Mouse (Mus musculus) CD4-positive, CD25-positive, alpha-beta regulatory T cell, adult 4 months (primary cell): ENCODE measurements around the gene Pagr1a. TPM values are rescaled to one million over a fixed set of nuclear protein-coding genes. Genes with fewer than 3 reads are reported as not detected.

Experiments
- ATAC-seq: one replicate; pipeline ENCODE4 v1.8.0; 2017
- polyA plus RNA-seq, 2 experiments: library from polyadenylated mRNA; unstranded; fragments of 100-300 nt; shearing (Covaris generic); gene quantifications; one replicate each; pipeline ENCODE4 v1.2.1; 2017

Pagr1a gene
- polyA plus RNA-seq, 2 experiments from 2014 or later: 49.2 to 70.1 TPM

- peak; percentile 96 for ATAC-seq
These were observed 17.6 kb downstream of the Pagr1a start for GRCm38 (mm10) chr7:126999568-126999967.

GRCm38 (mm10) chr7:126996449-126996848 lies 20.7 kb downstream of the Pagr1a start:
- no peak for ATAC-seq

DNA sequence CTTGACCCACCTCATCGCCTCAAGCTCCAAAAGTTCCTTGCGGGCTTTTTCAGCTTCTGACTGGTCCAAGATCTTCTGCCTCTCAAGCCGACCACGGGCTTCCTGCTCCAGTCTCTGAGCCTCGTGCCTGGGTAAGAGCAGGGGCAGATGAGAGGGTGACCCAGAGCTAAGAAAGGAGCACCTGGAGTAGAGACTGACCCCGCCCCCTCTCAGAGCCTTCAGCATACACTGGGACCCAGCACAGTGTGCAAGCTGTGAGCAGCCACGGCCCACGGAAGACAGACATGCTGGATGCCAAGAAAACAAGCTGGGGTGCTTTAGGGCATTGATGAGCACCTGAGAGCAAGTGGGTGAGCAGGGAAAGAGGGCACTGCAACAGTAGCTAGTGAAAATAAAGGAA lies 28.3 kb downstream of the Pagr1a start:
- ATAC-seq: no peak

DNA sequence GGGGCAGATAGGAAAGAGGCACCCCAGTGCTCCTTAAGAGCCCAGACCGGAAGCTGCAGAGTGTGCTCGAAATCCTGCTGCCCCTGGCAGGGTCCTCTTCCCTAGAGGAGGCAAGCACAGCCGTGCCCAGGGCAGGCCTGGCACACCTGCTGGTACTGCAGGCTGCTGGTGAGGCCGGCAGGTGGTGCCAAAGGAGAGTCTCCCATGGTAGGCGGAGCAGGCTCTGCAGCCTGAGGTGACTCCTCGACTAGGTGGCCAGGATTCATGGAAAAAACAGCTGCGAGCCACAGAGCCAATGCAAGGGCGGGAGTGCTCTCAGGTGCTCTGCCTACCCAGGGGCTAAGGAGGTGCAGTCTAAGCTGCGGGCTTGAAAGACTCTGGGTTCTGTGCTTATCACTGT lies 30.8 kb downstream of the Pagr1a start:
- no peak for ATAC-seq

GRCm38 (mm10) chr7:126984667-126985444 lies 32.3 kb downstream of the Pagr1a start:
- no peak for ATAC-seq

DNA sequence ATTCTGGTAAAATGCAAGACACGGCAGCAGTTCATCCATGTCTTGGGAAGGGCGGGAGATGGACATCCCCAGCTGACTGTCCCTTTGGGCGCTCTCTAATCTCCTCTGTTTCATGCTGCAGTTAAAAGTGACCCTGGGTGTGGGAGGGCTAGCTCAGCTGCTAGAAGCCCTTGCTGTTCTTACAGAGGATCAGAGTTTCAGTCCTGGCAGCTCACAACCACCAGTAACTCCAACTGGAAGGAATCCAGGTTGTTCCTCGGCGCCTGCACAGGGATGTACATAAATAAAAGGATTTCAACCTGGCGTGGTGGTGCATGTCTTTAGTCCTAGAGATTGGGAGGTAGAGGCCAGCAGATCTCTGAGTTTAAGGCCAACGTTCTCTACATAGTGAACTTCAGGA lies 34.0 kb downstream of the Pagr1a start:
- no peak for ATAC-seq

DNA sequence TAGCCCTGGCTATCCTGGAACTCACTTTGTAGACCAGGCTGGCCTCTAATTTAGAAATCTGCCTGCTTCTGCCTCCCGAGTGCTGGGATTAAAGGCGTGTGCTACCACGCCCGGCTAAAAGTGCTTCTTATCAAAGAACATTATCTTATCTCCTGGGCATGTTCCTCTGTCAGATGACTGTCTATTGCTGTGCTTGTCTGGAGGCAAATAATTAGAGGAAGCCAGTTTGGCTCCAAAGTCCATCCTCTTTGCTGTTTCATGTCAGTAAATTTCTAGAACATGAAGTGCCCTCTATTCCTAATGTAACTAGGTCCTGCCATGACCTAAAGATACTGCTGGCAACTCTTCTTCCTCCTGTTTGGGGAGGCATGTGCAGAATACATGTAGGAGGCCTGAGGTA lies 35.1 kb downstream of the Pagr1a start:
- ATAC-seq: no peak

- no peak for ATAC-seq
These were observed 35.6 kb downstream of the Pagr1a start for GRCm38 (mm10) chr7:126981601-126982000.

- peak; percentile 27 for ATAC-seq
These were observed 38.3 kb downstream of the Pagr1a start for GRCm38 (mm10) chr7:126978841-126979240.

DNA sequence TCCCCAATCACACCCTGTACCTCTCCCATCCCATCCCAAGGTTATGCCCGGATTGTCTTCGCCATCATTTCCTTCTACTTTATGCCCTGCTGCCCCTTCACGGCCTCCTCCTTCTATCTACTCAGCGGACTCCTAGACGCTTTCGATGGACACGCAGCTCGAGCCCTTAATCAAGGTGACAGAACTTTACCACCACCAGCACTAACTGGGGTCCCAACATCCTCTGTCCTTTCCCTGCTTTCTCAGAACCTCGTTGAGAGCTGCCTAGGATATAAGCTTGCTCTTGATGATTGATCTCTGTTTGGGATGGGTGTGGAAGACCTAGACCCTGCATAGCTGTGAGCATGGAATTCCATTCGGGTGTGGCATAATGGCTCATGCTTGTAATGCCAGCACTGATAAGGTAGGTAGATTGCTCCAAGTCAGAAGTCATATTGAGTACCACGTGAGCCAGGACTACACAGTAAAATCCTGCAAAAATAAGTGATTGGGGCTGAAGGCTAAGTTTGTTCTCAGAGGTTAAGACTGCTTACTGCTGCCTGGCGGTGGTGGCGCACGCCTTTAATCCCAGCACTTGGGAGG lies 40.2 kb downstream of the Pagr1a start:
- ATAC-seq: no peak

GRCm38 (mm10) chr7:126975950-126976866 lies 40.9 kb downstream of the Pagr1a start, which contains the start of gene Cdiptos:
TSS of gene Cdiptos (minus strand) at chr7:126976098.
- peak; percentile 96 for ATAC-seq

DNA sequence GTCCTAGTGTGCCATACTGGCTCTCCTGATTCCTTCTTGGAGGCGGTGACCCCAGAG lies 41.4 kb downstream of the Pagr1a start, which contains the start of gene Cdipt:
Gene Cdipt (plus strand): TSS at position 22 of the 57 bp plus-strand sequence.
- no peak for ATAC-seq

- no peak for ATAC-seq
These were observed 41.7 kb downstream of the Pagr1a start for GRCm38 (mm10) chr7:126975493-126975892.

GRCm38 (mm10) chr7:126967361-126967760 lies 49.8 kb downstream of the Pagr1a start:
- no peak for ATAC-seq

DNA sequence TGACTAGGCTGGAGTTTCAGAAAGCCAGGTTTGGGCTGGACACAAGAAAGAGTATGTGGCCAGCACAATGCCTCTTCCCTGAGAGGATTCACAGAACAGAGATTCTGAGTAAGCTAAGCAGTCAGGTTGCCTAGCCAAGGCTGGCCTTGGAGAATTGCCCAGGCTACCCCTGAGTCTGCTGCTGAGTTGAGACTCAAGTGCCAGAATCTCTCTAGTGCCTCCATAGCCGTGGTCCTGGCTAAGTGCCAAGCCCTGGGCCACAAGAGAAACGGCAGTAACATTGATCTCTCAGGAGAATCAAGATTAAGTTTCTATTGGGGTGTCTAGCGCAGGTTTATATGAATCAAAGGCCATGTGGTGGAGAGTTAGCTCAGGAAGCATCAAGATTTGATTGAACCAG lies 51.6 kb downstream of the Pagr1a start:
- ATAC-seq: no peak

Other genes with a start within 250 kb of the Pagr1a start
- gene Ypel3, start 240.4 kb downstream of the Pagr1a start, polyA plus RNA-seq: 10 to 100 TPM; 58.4 to 83.8 TPM
- gene Tbx6, start 235.9 kb downstream of the Pagr1a start, polyA plus RNA-seq: 1 to 10 TPM; 5.9 to 7.5 TPM
- gene Ppp4c, start 224.9 kb downstream of the Pagr1a start, polyA plus RNA-seq: 100 to 1,000 TPM; 139 to 140 TPM
- gene Fam57b, start 219.7 kb downstream of the Pagr1a start, polyA plus RNA-seq: not detected
- not detected for gene 4930451I11Rik, start 185.7 kb downstream of the Pagr1a start, polyA plus RNA-seq
- gene Doc2a, start 169.9 kb downstream of the Pagr1a start, polyA plus RNA-seq: not detected
- 10 to 100 TPM; 12.7 to 20.6 TPM for gene Hirip3, start 155.4 kb downstream of the Pagr1a start, polyA plus RNA-seq
- 10 to 100 TPM; 53.9 to 55.7 TPM for gene Ino80e, start 155.0 kb downstream of the Pagr1a start, polyA plus RNA-seq
- gene Taok2, start 132.6 kb downstream of the Pagr1a start, polyA plus RNA-seq: 10 to 100 TPM; 15.3 to 15.6 TPM
- gene Tmem219, start 94.4 kb downstream of the Pagr1a start, polyA plus RNA-seq: 10 to 100 TPM; 40.2 to 53.2 TPM
- 1 to 10 TPM; 5.5 to 8.9 TPM for gene Kctd13, start 88.5 kb downstream of the Pagr1a start, polyA plus RNA-seq
- gene Asphd1, start 67.8 kb downstream of the Pagr1a start, polyA plus RNA-seq: under 1 TPM; 0.48 to 0.51 TPM
- 1 to 10 TPM; 1.5 to 1.8 TPM for gene Sez6l2, start 66.8 kb downstream of the Pagr1a start, polyA plus RNA-seq
- 100 to 1,000 TPM; 121 to 152 TPM for gene Cdipt, start 41.4 kb downstream of the Pagr1a start, polyA plus RNA-seq
- gene Cdiptos, start 41.3 kb downstream of the Pagr1a start, polyA plus RNA-seq: 1 to 10 TPM in 1 of 2 experiments, under 1 TPM in 1; 0.32 to 1.1 TPM
- gene Mvp, start 2.7 kb downstream of the Pagr1a start, polyA plus RNA-seq: 10 to 100 TPM; 13.7 to 20.9 TPM
- gene Pagr1b, start 868 bp downstream of the Pagr1a start, polyA plus RNA-seq: 1 to 10 TPM; 1.3 to 2.4 TPM
- gene Gm42742, start 3.7 kb upstream of the Pagr1a start, polyA plus RNA-seq: 10 to 100 TPM; 12.5 to 49.1 TPM
- gene Prrt2, start 3.9 kb upstream of the Pagr1a start, polyA plus RNA-seq: 1 to 10 TPM; 2.6 to 3.3 TPM
- 10 to 100 TPM; 14.5 to 18.4 TPM for gene Maz, start 9.7 kb upstream of the Pagr1a start, polyA plus RNA-seq
- gene Kif22, start 25.1 kb upstream of the Pagr1a start, polyA plus RNA-seq: 10 to 100 TPM; 13.9 to 20.5 TPM
- gene Zg16, start 70.0 kb upstream of the Pagr1a start, polyA plus RNA-seq: under 1 TPM in 1 of 2 experiments, not detected in 1; 0.81 TPM
- gene AI467606, start 74.0 kb upstream of the Pagr1a start, polyA plus RNA-seq: 100 to 1,000 TPM; 274 to 321 TPM
- 10 to 100 TPM in 1 of 2 experiments, 1 to 10 TPM in 1; 7.5 to 15.2 TPM for gene Qprt, start 104.9 kb upstream of the Pagr1a start, polyA plus RNA-seq
- gene Spn, start 120.5 kb upstream of the Pagr1a start, polyA plus RNA-seq: 100 to 1,000 TPM; 101 to 103 TPM
- gene Cd2bp2, start 178.7 kb upstream of the Pagr1a start, polyA plus RNA-seq: 10 to 100 TPM; 39.7 to 51.9 TPM
- 10 to 100 TPM; 12.5 to 18.4 TPM for gene Tbc1d10b, start 191.1 kb upstream of the Pagr1a start, polyA plus RNA-seq
- 10 to 100 TPM; 25.4 to 31.5 TPM for gene Mylpf, start 191.5 kb upstream of the Pagr1a start, polyA plus RNA-seq
- 1 to 10 TPM; 6.6 to 7.9 TPM for gene Zfp553, start 215.7 kb upstream of the Pagr1a start, polyA plus RNA-seq
- gene Sept1, start 215.8 kb upstream of the Pagr1a start, polyA plus RNA-seq: 100 to 1,000 TPM; 819 to 912 TPM
- 1 to 10 TPM; 1.3 to 1.6 TPM for gene Zfp771, start 226.9 kb upstream of the Pagr1a start, polyA plus RNA-seq
- 10 to 100 TPM; 39.7 to 50.1 TPM for gene Dctpp1, start 243.4 kb upstream of the Pagr1a start, polyA plus RNA-seq